In genomic region chr17:9729020-9729419, GRCm38 (mm10) we compare ENCODE assay signal across 28 mouse cellular contexts. TPM values are rescaled to one million over a fixed set of nuclear protein-coding genes. Genes with fewer than 3 reads are reported as not detected.
DNase-seq lines count a peak whose midpoint lies in the region; ATAC-seq and TF ChIP-seq lines count a peak whose summit lies in the region.
"Had no signal": no experiment of that assay in that cellular context is flagged by ENCODE, and none has a peak within 500 bp of the region (broad histone marks: within the 10 kb centered on the region; RNA-seq: fewer than 3 reads in every experiment).

No protein-coding gene starts in this region.

- peak; percentile 57; the same call in 1 of the 2 replicates for ATAC-seq in frontal cortex, adult (ENCODE audit: low TSS enrichment)
- no peak for ATAC-seq in midbrain, embryonic 11.5 days (ENCODE audit: low FRiP score)
- no peak for ATAC-seq in midbrain, embryonic 15.5 days (replicated peaks)
- ATAC-seq in lung, postnatal 0 days = no peak
- ATAC-seq: activated CD4-positive, CD25-positive, alpha-beta regulatory T cell, adult 4 months; forebrain, embryonic 16.5 days; intestine, embryonic 16.5 days had no signal

- DNase-seq in frontal cortex, postnatal 14 days (ENCODE audit: low spot score in 2 of 2) = no peak
- peak; percentile 72 for DNase-seq in midbrain, embryonic 11.5 days (ENCODE audit: low spot score, missing footprints)
- DNase-seq in WW6 (ENCODE audit: low read depth, low spot score) = peak; percentile 20
- no peak for DNase-seq in lung, postnatal 0 days (ENCODE audit: low spot score)
- no peak for DNase-seq in layer of hippocampus, postnatal 14 days (ENCODE audit: low spot score in 2 of 2)
- DNase-seq: adrenal gland, postnatal 14 days; cerebellum, adult 18-20 months; cerebellum, postnatal 10 days; embryo, embryonic 11 days; gastrocnemius, adult 2 months; gastrocnemius, postnatal 25 days; heart, postnatal 36 days had no signal

- 87% methylated on average over 3 of the region's 3 CpGs for WGBS in midbrain, embryonic 11.5 days
- WGBS in midbrain, embryonic 15.5 days = 88% methylated on average over 3 of the region's 3 CpGs
- WGBS in lung, postnatal 0 days = 51% methylated on average over 3 of the region's 3 CpGs

- TF ChIP-seq CTCF in E14TG2a.4 (conservative IDR thresholded peaks at IDR 0.05; ENCODE audit: low read length) = no peak
- no peak for TF ChIP-seq CTCF in lung, postnatal 0 days (IDR thresholded peaks at IDR 0.05)

- H3K36me3 ChIP-seq in midbrain, embryonic 11.5 days (ENCODE audit: control insufficient read depth, insufficient read depth, low read length) = no peaks in the 10 kb centered on the region
- H3K36me3 ChIP-seq in midbrain, embryonic 15.5 days (replicated peaks) = no peaks in the 10 kb centered on the region
- no peaks in the 10 kb centered on the region for H3K36me3 ChIP-seq in E14TG2a.4 (ENCODE audit: insufficient read depth, low read length)
- no peaks in the 10 kb centered on the region for H3K36me3 ChIP-seq in lung, postnatal 0 days (ENCODE audit: insufficient read depth, low read length)
- H3K36me3 ChIP-seq: embryonic facial prominence, embryonic 15.5 days; heart, embryonic 13.5 days; hindbrain, embryonic 13.5 days had no signal

- no peaks in the 10 kb centered on the region for H3K9me3 ChIP-seq in midbrain, embryonic 11.5 days (ENCODE audit: control insufficient read depth, low read length)
- no peaks in the 10 kb centered on the region for H3K9me3 ChIP-seq in midbrain, embryonic 15.5 days
- peaks cover 8% of the 10 kb centered on the region; the same call in 1 of the 2 replicates for H3K9me3 ChIP-seq in E14TG2a.4 (ENCODE audit: low read length)
- no peaks in the 10 kb centered on the region for H3K9me3 ChIP-seq in lung, postnatal 0 days (ENCODE audit: low read length)
- H3K9me3 ChIP-seq: embryonic facial prominence, embryonic 15.5 days; heart, embryonic 13.5 days; hindbrain, embryonic 13.5 days had no signal

- H3K9ac ChIP-seq in midbrain, embryonic 11.5 days (ENCODE audit: low read length) = no peak overlapping the region
- no peak overlapping the region for H3K9ac ChIP-seq in midbrain, embryonic 15.5 days
- H3K9ac ChIP-seq in lung, postnatal 0 days (replicated peaks; ENCODE audit: low read depth) = no peak overlapping the region
- H3K9ac ChIP-seq: embryonic facial prominence, embryonic 15.5 days; heart, embryonic 13.5 days; hindbrain, embryonic 13.5 days had no signal

- H3K4me2 ChIP-seq in midbrain, embryonic 11.5 days = no peak overlapping the region
- no peak overlapping the region for H3K4me2 ChIP-seq in midbrain, embryonic 15.5 days
- no peak overlapping the region for H3K4me2 ChIP-seq in lung, postnatal 0 days (replicated peaks; ENCODE audit: low read depth, low read length)
- H3K4me2 ChIP-seq: embryonic facial prominence, embryonic 15.5 days; heart, embryonic 13.5 days; hindbrain, embryonic 13.5 days had no signal

- H3K27ac ChIP-seq in midbrain, embryonic 11.5 days (ENCODE audit: low read depth, low read length) = no peak overlapping the region
- no peak overlapping the region for H3K27ac ChIP-seq in midbrain, embryonic 15.5 days
- no peak overlapping the region for H3K27ac ChIP-seq in lung, postnatal 0 days (ENCODE audit: low read length)
- H3K27ac ChIP-seq: embryonic facial prominence, embryonic 15.5 days; gastrocnemius, adult 2 months; heart, embryonic 13.5 days; hindbrain, embryonic 13.5 days had no signal

- no peak overlapping the region for H3K4me3 ChIP-seq in midbrain, embryonic 11.5 days (ENCODE audit: low read depth, low read length)
- H3K4me3 ChIP-seq in midbrain, embryonic 15.5 days = no peak overlapping the region
- peak overlapping the region; percentile 30; the same call in 1 of the 2 replicates for H3K4me3 ChIP-seq in E14TG2a.4 (replicated peaks; ENCODE audit: low read length)
- H3K4me3 ChIP-seq in lung, postnatal 0 days (ENCODE audit: low read depth, low read length) = no peak overlapping the region
- H3K4me3 ChIP-seq: embryonic facial prominence, embryonic 15.5 days; erythroblast, embryonic 14.5 days; gastrocnemius, adult 2 months; heart, embryonic 13.5 days; hindbrain, embryonic 13.5 days had no signal

- no peaks in the 10 kb centered on the region for H3K27me3 ChIP-seq in midbrain, embryonic 11.5 days (ENCODE audit: control insufficient read depth, insufficient read depth, low read length)
- H3K27me3 ChIP-seq in midbrain, embryonic 15.5 days (replicated peaks) = no peaks in the 10 kb centered on the region
- peaks cover 12% of the 10 kb centered on the region for H3K27me3 ChIP-seq in E14TG2a.4 (ENCODE audit: insufficient read depth, low read length)
- H3K27me3 ChIP-seq in lung, postnatal 0 days (replicated peaks; ENCODE audit: insufficient read depth, low read length) = no peaks in the 10 kb centered on the region
- H3K27me3 ChIP-seq: embryonic facial prominence, embryonic 15.5 days; heart, embryonic 13.5 days; hindbrain, embryonic 13.5 days had no signal

- TF ChIP-seq EP300 in lung, postnatal 0 days (IDR thresholded peaks at IDR 0.05) = no peak

- H3K4me1 ChIP-seq in midbrain, embryonic 11.5 days (ENCODE audit: control insufficient read depth, insufficient read depth, low read length) = peaks cover 17% of the 10 kb centered on the region; the same call in 1 of the 2 replicates
- H3K4me1 ChIP-seq in midbrain, embryonic 15.5 days = peaks cover 11% of the 10 kb centered on the region
- peaks cover 23% of the 10 kb centered on the region for H3K4me1 ChIP-seq in E14TG2a.4 (replicated peaks; ENCODE audit: low read depth, low read length)
- H3K4me1 ChIP-seq in lung, postnatal 0 days (ENCODE audit: insufficient read depth, low read depth, low read length) = no peaks in the 10 kb centered on the region
- H3K4me1 ChIP-seq: embryonic facial prominence, embryonic 15.5 days; heart, embryonic 13.5 days had no signal

RNA-seq across cellular contexts. Expression of gene Pabpc6, which starts 59.5 kb away (rescaled TPM):
- not detected in 2 replicates for polyA plus RNA-seq in midbrain, embryonic 11.5 days (2014; fragmentation: Nextera tagmentation; extraction: Ambion mirVana)
- not detected in 2 replicates for polyA plus RNA-seq in midbrain, embryonic 15.5 days (2015; fragmentation: Nextera tagmentation; extraction: Ambion mirVana)
- polyA plus RNA-seq in lung, postnatal 0 days (2015; fragmentation: Nextera tagmentation; extraction: Ambion mirVana) = not detected in 2 replicates
- total RNA-seq in layer of hippocampus, postnatal 14 days (2021) = not detected
- total RNA-seq: adrenal gland, adult 18-20 months; adrenal gland, postnatal 14 days; common myeloid progenitor, adult 5-6 weeks; gastrocnemius, adult 2 months; gastrocnemius, postnatal 25 days; heart, postnatal 36 days had no signal
- polyA plus RNA-seq: activated CD4-positive, CD25-positive, alpha-beta regulatory T cell, adult 4 months; C2C12; embryonic facial prominence, embryonic 11.5 days; embryonic facial prominence, embryonic 15.5 days; erythroblast, embryonic 14.5 days; forebrain, embryonic 11.5 days; forebrain, embryonic 16.5 days; heart, embryonic 13.5 days; heart, postnatal 0 days; hindbrain, embryonic 13.5 days; intestine, embryonic 16.5 days had no signal

Comparison
In these comparisons a context has a peak if more than half of its experiments do, and no peak if none do; other contexts are left out.
1. DNase-seq: peak in midbrain, embryonic 11.5 days (single experiment) and WW6 (single experiment); none in frontal cortex, postnatal 14 days (0 of 2), lung, postnatal 0 days (single experiment) and layer of hippocampus, postnatal 14 days (0 of 2).